In genomic region chr7:69988704-69989103, GRCm38 (mm10) we compare ENCODE assay signal across 27 mouse cellular contexts.
DNase-seq lines count a peak whose midpoint lies in the region; ATAC-seq lines count a peak whose summit lies in the region.
"Had no signal": no experiment of that assay in that cellular context is flagged by ENCODE, and none has a peak within 500 bp of the region (broad histone marks: within the 10 kb centered on the region; RNA-seq: fewer than 3 reads in every experiment).

No protein-coding gene starts in this region.

- ATAC-seq in forebrain, embryonic 14.5 days: no peak
- no peak for ATAC-seq in limb, embryonic 11.5 days (ENCODE audit: insufficient number of reproducible peaks, low FRiP score, low TSS enrichment, low read depth)
- no peak for ATAC-seq in intestine, embryonic 15.5 days
- no peak for ATAC-seq in midbrain, embryonic 14.5 days (ENCODE audit: low FRiP score, low TSS enrichment)
- ATAC-seq: forebrain, postnatal 0 days; hindbrain, postnatal 0 days; intestine, embryonic 16.5 days; lung, postnatal 0 days; midbrain, embryonic 13.5 days had no signal

- peak overlapping the region; percentile 68 for H3K27ac ChIP-seq in forebrain, embryonic 10.5 days
- no peak overlapping the region for H3K27ac ChIP-seq in forebrain, embryonic 14.5 days (ENCODE audit: low read depth, low read length)
- H3K27ac ChIP-seq in limb, embryonic 11.5 days (replicated peaks; ENCODE audit: low read depth, low read length): no peak overlapping the region
- no peak overlapping the region for H3K27ac ChIP-seq in intestine, embryonic 15.5 days
- no peak overlapping the region for H3K27ac ChIP-seq in midbrain, embryonic 14.5 days (replicated peaks; ENCODE audit: low read depth, low read length)
- H3K27ac ChIP-seq: hindbrain, embryonic 10.5 days; hindbrain, postnatal 0 days; limb, embryonic 15.5 days; liver, embryonic 13.5 days; midbrain, embryonic 13.5 days; neural tube, embryonic 12.5 days had no signal

- DNase-seq in forebrain, embryonic 10.5 days (ENCODE audit: extremely low spot score, low spot score): no peak
- DNase-seq in forebrain, embryonic 14.5 days (ENCODE audit: low spot score): no peak
- DNase-seq in kidney, postnatal 4 days: peak; percentile 15 to 27
- DNase-seq in kidney, adult 18-20 months: no peak
- DNase-seq in embryo, embryonic 10.5 days (ENCODE audit: low spot score): peak; percentile 39
- peak; percentile 58 for DNase-seq in limb, embryonic 11.5 days (ENCODE audit: low spot score)
- no peak for DNase-seq in midbrain, embryonic 14.5 days
- DNase-seq: adrenal gland, adult 8-10 months; cerebellum, adult 9-10 months; forebrain, postnatal 0 days; gastrocnemius, postnatal 10 days; heart, postnatal 14 days; layer of hippocampus, adult 9-11 months; liver, embryonic 13.5 days; lung, adult 18-20 months; lung, postnatal 4 days; thymus, postnatal 25 days had no signal

- H3K9ac ChIP-seq in forebrain, embryonic 14.5 days (ENCODE audit: low read length): no peak overlapping the region
- H3K9ac ChIP-seq in limb, embryonic 11.5 days (ENCODE audit: low read length): no peak overlapping the region
- no peak overlapping the region for H3K9ac ChIP-seq in intestine, embryonic 15.5 days
- no peak overlapping the region for H3K9ac ChIP-seq in midbrain, embryonic 14.5 days (replicated peaks; ENCODE audit: low read length)
- H3K9ac ChIP-seq: forebrain, postnatal 0 days; limb, embryonic 15.5 days; liver, embryonic 13.5 days; midbrain, embryonic 13.5 days; neural tube, embryonic 12.5 days had no signal

- peaks cover 42% of the 10 kb centered on the region for H3K4me1 ChIP-seq in forebrain, embryonic 10.5 days
- peaks cover 5% of the 10 kb centered on the region for H3K4me1 ChIP-seq in forebrain, embryonic 14.5 days (ENCODE audit: control insufficient read depth, insufficient read depth, low read length)
- H3K4me1 ChIP-seq in limb, embryonic 11.5 days (ENCODE audit: control insufficient read depth, insufficient read depth, low read length): peaks cover 15% of the 10 kb centered on the region
- no peaks in the 10 kb centered on the region for H3K4me1 ChIP-seq in intestine, embryonic 15.5 days (replicated peaks)
- H3K4me1 ChIP-seq in midbrain, embryonic 14.5 days (ENCODE audit: control insufficient read depth, insufficient read depth, low read length): 0 out of 2 replicates have a peak, but pooled peaks cover 9% of the 10 kb centered on the region
- H3K4me1 ChIP-seq: liver, embryonic 13.5 days; megakaryocyte, embryonic 14.5 days; neural tube, embryonic 12.5 days had no signal

- 15% methylated on average over 5 of the region's 5 CpGs for WGBS in forebrain, embryonic 10.5 days
- WGBS in forebrain, embryonic 14.5 days: 8% methylated on average over 5 of the region's 5 CpGs
- 3% methylated on average over 5 of the region's 5 CpGs for WGBS in limb, embryonic 11.5 days
- WGBS in intestine, embryonic 15.5 days: 26% methylated on average over 5 of the region's 5 CpGs
- WGBS in midbrain, embryonic 14.5 days: 15% methylated on average over 5 of the region's 5 CpGs

- H3K4me3 ChIP-seq in forebrain, embryonic 10.5 days: no peak overlapping the region
- no peak overlapping the region for H3K4me3 ChIP-seq in forebrain, embryonic 14.5 days (ENCODE audit: low read depth, low read length)
- no peak overlapping the region for H3K4me3 ChIP-seq in limb, embryonic 11.5 days (ENCODE audit: low read depth, low read length)
- no peak overlapping the region for H3K4me3 ChIP-seq in intestine, embryonic 15.5 days (replicated peaks)
- no peak overlapping the region for H3K4me3 ChIP-seq in midbrain, embryonic 14.5 days (replicated peaks; ENCODE audit: low read depth, low read length)
- H3K4me3 ChIP-seq: hindbrain, embryonic 10.5 days; limb, embryonic 15.5 days; liver, embryonic 13.5 days; megakaryocyte, embryonic 14.5 days; midbrain, embryonic 13.5 days; neural tube, embryonic 12.5 days had no signal

- peaks cover 79% of the 10 kb centered on the region for H3K27me3 ChIP-seq in forebrain, embryonic 10.5 days (ENCODE audit: poor library complexity, severe bottlenecking)
- peaks cover 46% of the 10 kb centered on the region for H3K27me3 ChIP-seq in forebrain, embryonic 14.5 days (replicated peaks; ENCODE audit: control insufficient read depth, insufficient read depth, low read length)
- no peaks in the 10 kb centered on the region for H3K27me3 ChIP-seq in limb, embryonic 11.5 days (ENCODE audit: control insufficient read depth, insufficient read depth, low read length)
- H3K27me3 ChIP-seq in intestine, embryonic 15.5 days (replicated peaks): no peaks in the 10 kb centered on the region
- peaks cover 40% of the 10 kb centered on the region for H3K27me3 ChIP-seq in midbrain, embryonic 14.5 days (ENCODE audit: control insufficient read depth, insufficient read depth, low read length)
- H3K27me3 ChIP-seq: liver, embryonic 13.5 days; megakaryocyte, embryonic 14.5 days had no signal

- H3K9me3 ChIP-seq in forebrain, embryonic 10.5 days: no peaks in the 10 kb centered on the region
- H3K9me3 ChIP-seq in forebrain, embryonic 14.5 days (replicated peaks; ENCODE audit: control insufficient read depth, low read length): no peaks in the 10 kb centered on the region
- H3K9me3 ChIP-seq in limb, embryonic 11.5 days (ENCODE audit: control insufficient read depth, low read length): no peaks in the 10 kb centered on the region
- no peaks in the 10 kb centered on the region for H3K9me3 ChIP-seq in intestine, embryonic 15.5 days
- no peaks in the 10 kb centered on the region for H3K9me3 ChIP-seq in midbrain, embryonic 14.5 days (ENCODE audit: control insufficient read depth, low read length)
- H3K9me3 ChIP-seq: G1E; hindbrain, embryonic 10.5 days; limb, embryonic 15.5 days; liver, embryonic 13.5 days; midbrain, embryonic 13.5 days; neural tube, embryonic 12.5 days had no signal

- no peaks in the 10 kb centered on the region for H3K36me3 ChIP-seq in forebrain, embryonic 10.5 days (replicated peaks)
- H3K36me3 ChIP-seq in forebrain, embryonic 14.5 days (ENCODE audit: control insufficient read depth, insufficient read depth, low read length): no peaks in the 10 kb centered on the region
- H3K36me3 ChIP-seq in limb, embryonic 11.5 days (ENCODE audit: control insufficient read depth, insufficient read depth, low read length): no peaks in the 10 kb centered on the region
- H3K36me3 ChIP-seq in intestine, embryonic 15.5 days: no peaks in the 10 kb centered on the region
- no peaks in the 10 kb centered on the region for H3K36me3 ChIP-seq in midbrain, embryonic 14.5 days (ENCODE audit: control insufficient read depth, insufficient read depth, low read length)
- H3K36me3 ChIP-seq: G1E; hindbrain, embryonic 10.5 days; limb, embryonic 15.5 days; liver, embryonic 13.5 days; midbrain, embryonic 13.5 days; neural tube, embryonic 12.5 days had no signal

- no peak overlapping the region for H3K4me2 ChIP-seq in forebrain, embryonic 14.5 days (ENCODE audit: low read length)
- H3K4me2 ChIP-seq in limb, embryonic 11.5 days (ENCODE audit: low read depth, severe bottlenecking): peak overlapping the region; percentile 1; the same call in 1 of the 2 replicates
- H3K4me2 ChIP-seq in intestine, embryonic 15.5 days (replicated peaks): no peak overlapping the region
- no peak overlapping the region for H3K4me2 ChIP-seq in midbrain, embryonic 14.5 days (ENCODE audit: low read length)
- H3K4me2 ChIP-seq: limb, embryonic 15.5 days; liver, embryonic 13.5 days; midbrain, embryonic 13.5 days; neural tube, embryonic 12.5 days had no signal

Comparison
In these comparisons a context has a peak if more than half of its experiments do, and no peak if none do; other contexts are left out.
1. DNase-seq: peak in kidney, postnatal 4 days (2 of 2), embryo, embryonic 10.5 days (single experiment) and limb, embryonic 11.5 days (single experiment); none in forebrain, embryonic 10.5 days (single experiment), forebrain, embryonic 14.5 days (single experiment), kidney, adult 18-20 months (single experiment) and midbrain, embryonic 14.5 days (single experiment).